Mouse (Mus musculus): ENCODE measurements around the gene Aaas. TPM values are rescaled to one million over a fixed set of nuclear protein-coding genes. Genes with fewer than 3 reads are reported as not detected.
"Not testable (repeated sequence)": the region's sequence is repeated elsewhere in the genome, so short reads cannot be mapped to it uniquely, and the experiment has no call there.

Aaas gene
- polyA plus RNA-seq, 1 experiment from 2014 or later: 103 TPM

DNA sequence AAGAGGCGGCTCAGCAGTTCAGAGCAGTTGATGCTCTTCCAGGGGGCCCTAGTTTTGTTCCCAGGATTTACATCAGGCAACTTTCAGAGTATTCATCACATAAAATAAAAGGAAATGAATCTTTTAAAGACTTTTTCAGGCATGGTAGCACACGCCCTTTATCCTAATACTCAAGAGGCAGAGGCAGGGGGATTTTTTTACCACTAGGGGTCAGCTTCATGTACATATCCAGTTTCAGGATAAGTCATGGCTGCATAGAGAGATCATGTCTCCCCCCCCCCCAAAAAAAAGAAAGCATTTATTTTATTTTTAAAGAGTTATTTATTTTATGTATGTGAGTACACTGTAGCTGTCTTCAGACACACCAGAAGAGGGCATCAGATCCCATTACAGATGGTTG is 3.4 kb upstream of the Aaas start:
- no peak for DNase-seq (ENCODE audit: low spot score)
- no peak overlapping the region for H3K4me2 ChIP-seq (ENCODE audit: low read depth, low read length, severe bottlenecking)
- peaks cover 35% of the 10 kb centered on the region for H3K4me1 ChIP-seq (replicated peaks; ENCODE audit: control insufficient read depth, insufficient read depth, low read length)
- H3K27ac ChIP-seq (ENCODE audit: low read depth, low read length): no peak overlapping the region
- H3K36me3 ChIP-seq (ENCODE audit: control insufficient read depth, insufficient read depth, low read length): no peaks in the 10 kb centered on the region
- no peak for ATAC-seq (replicated peaks; ENCODE audit: low FRiP score)
- H3K9ac ChIP-seq (ENCODE audit: low read length): no peak overlapping the region
- H3K4me3 ChIP-seq (ENCODE audit: low read depth, low read length): no peak overlapping the region
- H3K9me3 ChIP-seq (ENCODE audit: control insufficient read depth, low read length): no peaks in the 10 kb centered on the region
- peaks cover 20% of the 10 kb centered on the region for H3K27me3 ChIP-seq (ENCODE audit: control insufficient read depth, insufficient read depth, low read length)
- WGBS: 84% methylated on average over 2 of the region's 2 CpGs

DNA sequence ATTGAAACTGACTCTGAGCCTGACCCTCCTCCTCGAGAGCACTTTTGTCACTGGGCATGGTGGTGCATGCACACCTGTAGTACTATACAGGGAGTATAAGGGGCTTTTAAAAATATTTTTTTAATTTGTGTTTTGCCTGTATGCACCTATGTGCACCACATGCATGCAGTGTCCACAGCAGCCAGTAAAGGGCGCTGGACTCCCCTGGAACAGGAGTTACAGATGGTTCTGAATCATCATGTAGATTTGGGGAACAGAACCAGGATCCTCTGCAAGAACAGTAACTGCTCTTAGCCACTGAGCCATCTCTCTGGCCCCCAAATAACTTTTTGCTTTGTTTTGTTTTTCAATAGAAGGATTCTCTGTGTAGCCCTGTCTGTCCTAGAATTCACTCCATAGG is 1.6 kb upstream of the Aaas start:
- Histone ChIP-seq H3K27ac (ENCODE audit: low read depth, low read length) (no peak overlapping the region), H3K36me3 (ENCODE audit: control insufficient read depth, insufficient read depth, low read length) (no peaks in the 10 kb centered on the region), H3K9ac (ENCODE audit: low read length) (no peak overlapping the region), H3K27me3 (ENCODE audit: control insufficient read depth, insufficient read depth, low read length) (peaks cover 4% of the 10 kb centered on the region), H3K4me2 (ENCODE audit: low read depth, low read length, severe bottlenecking) (no peak overlapping the region), H3K9me3 (ENCODE audit: control insufficient read depth, low read length) (no peaks in the 10 kb centered on the region), H3K4me1 (replicated peaks; ENCODE audit: control insufficient read depth, insufficient read depth, low read length) (peaks cover 25% of the 10 kb centered on the region), H3K4me3 (ENCODE audit: low read depth, low read length) (no peak overlapping the region)
- ATAC-seq (replicated peaks; ENCODE audit: low FRiP score) (no peak), DNase-seq (ENCODE audit: low spot score) (no peak)
- 62% methylated on average over 2 of the region's 2 CpGs for WGBS

DNA sequence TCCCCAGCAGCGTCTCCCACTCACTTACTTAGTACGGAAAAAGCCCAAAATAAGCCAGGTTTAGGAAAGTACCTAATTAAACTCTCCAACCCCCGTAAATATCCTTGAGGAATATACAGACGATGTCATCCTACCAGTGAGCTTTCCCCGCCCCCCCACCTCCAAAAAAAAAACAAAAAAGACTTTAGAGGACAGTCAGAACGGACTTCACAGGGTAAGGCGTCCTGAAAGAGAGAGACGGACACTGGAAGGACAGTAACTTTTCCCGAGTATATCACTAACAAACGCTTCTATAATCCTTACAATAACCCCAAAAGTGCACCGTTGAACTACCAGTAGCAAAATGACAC is 346 bp upstream of the Aaas start:
- H3K9ac ChIP-seq (ENCODE audit: low read length): peak overlapping the region; percentile 79
- H3K4me1 ChIP-seq (replicated peaks; ENCODE audit: control insufficient read depth, insufficient read depth, low read length): peaks cover 16% of the 10 kb centered on the region
- H3K27me3 ChIP-seq (ENCODE audit: control insufficient read depth, insufficient read depth, low read length): no peaks in the 10 kb centered on the region
- no peak overlapping the region for H3K27ac ChIP-seq (ENCODE audit: low read depth, low read length)
- H3K4me2 ChIP-seq (ENCODE audit: low read depth, low read length, severe bottlenecking): peak overlapping the region; percentile 77
- no peak for DNase-seq (ENCODE audit: low spot score)
- peaks cover 1% of the 10 kb centered on the region; the same call in 1 of the 2 replicates for H3K36me3 ChIP-seq (ENCODE audit: control insufficient read depth, insufficient read depth, low read length)
- 8% methylated on average over 11 of the region's 11 CpGs for WGBS
- peak overlapping the region; percentile 65 for H3K4me3 ChIP-seq (ENCODE audit: low read depth, low read length)
- no peaks in the 10 kb centered on the region for H3K9me3 ChIP-seq (ENCODE audit: control insufficient read depth, low read length)
- peak; percentile 32; the same call in 1 of the 2 replicates for ATAC-seq (replicated peaks; ENCODE audit: low FRiP score)

DNA sequence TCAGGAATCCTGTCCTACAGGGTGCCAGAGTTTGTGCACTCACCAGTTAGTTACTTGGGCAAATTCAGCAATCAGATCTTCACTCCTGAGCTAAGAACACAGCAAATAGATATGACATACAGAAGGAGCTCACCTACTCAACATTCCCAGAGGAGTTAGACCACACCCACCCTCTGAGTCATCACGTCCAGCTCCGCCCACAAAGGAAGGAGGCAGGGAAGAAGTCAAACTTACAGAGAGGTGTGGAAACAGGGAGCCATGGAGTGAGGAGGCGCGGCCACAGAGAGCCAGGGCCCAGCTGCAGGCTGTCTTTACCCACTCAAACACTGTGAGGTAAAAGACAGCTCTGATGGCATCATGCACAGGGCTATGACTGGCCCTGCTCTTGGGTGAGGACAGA is 4.1 kb downstream of the Aaas start:
- no peak overlapping the region for H3K9ac ChIP-seq (ENCODE audit: low read length)
- peaks cover 8% of the 10 kb centered on the region; the same call in 1 of the 2 replicates for H3K4me1 ChIP-seq (replicated peaks; ENCODE audit: control insufficient read depth, insufficient read depth, low read length)
- DNase-seq (ENCODE audit: low spot score) (no peak), ATAC-seq (replicated peaks; ENCODE audit: low FRiP score) (no peak)
- H3K4me3 ChIP-seq (ENCODE audit: low read depth, low read length): no peak overlapping the region
- H3K27ac ChIP-seq (ENCODE audit: low read depth, low read length): no peak overlapping the region
- H3K36me3 ChIP-seq (ENCODE audit: control insufficient read depth, insufficient read depth, low read length): peaks cover 3% of the 10 kb centered on the region
- 73% methylated on average over 4 of the region's 4 CpGs for WGBS
- H3K27me3 ChIP-seq (ENCODE audit: control insufficient read depth, insufficient read depth, low read length): no peaks in the 10 kb centered on the region
- H3K4me2 ChIP-seq (ENCODE audit: low read depth, low read length, severe bottlenecking): no peak overlapping the region
- H3K9me3 ChIP-seq (ENCODE audit: control insufficient read depth, low read length): no peaks in the 10 kb centered on the region

DNA sequence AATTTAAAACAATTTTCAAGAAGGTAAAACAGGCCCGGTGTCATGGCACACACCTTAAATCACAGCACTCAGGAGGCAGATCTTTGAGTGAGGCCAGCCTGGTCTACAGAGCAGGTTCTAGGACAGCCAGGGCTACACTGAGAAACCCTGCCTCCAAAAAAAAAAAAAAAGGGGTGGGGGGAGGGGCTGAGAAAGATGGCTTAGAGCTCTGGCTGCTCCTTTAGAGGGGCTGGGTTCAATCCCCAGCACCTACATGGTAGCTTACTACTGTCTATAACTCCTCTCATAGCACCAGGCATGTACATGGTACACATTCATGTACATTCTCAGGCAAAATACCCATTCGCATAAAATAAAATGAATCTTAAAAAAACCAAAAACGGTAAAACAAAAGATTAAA is 6.1 kb downstream of the Aaas start:
- Histone ChIP-seq H3K4me1 (replicated peaks; ENCODE audit: control insufficient read depth, insufficient read depth, low read length) (peaks cover under 1% of the 10 kb centered on the region; the same call in 1 of the 2 replicates), H3K36me3 (ENCODE audit: control insufficient read depth, insufficient read depth, low read length) (peaks cover 3% of the 10 kb centered on the region), H3K9ac (ENCODE audit: low read length) (no peak overlapping the region), H3K27ac (ENCODE audit: low read depth, low read length) (no peak overlapping the region), H3K27me3 (ENCODE audit: control insufficient read depth, insufficient read depth, low read length) (no peaks in the 10 kb centered on the region), H3K9me3 (ENCODE audit: control insufficient read depth, low read length) (no peaks in the 10 kb centered on the region), H3K4me3 (ENCODE audit: low read depth, low read length) (no peak overlapping the region), H3K4me2 (ENCODE audit: low read depth, low read length, severe bottlenecking) (no peak overlapping the region)
- 96% methylated on average over 3 of the region's 3 CpGs for WGBS
- no peak for ATAC-seq (replicated peaks; ENCODE audit: low FRiP score)
- no peak for DNase-seq (ENCODE audit: low spot score)

DNA sequence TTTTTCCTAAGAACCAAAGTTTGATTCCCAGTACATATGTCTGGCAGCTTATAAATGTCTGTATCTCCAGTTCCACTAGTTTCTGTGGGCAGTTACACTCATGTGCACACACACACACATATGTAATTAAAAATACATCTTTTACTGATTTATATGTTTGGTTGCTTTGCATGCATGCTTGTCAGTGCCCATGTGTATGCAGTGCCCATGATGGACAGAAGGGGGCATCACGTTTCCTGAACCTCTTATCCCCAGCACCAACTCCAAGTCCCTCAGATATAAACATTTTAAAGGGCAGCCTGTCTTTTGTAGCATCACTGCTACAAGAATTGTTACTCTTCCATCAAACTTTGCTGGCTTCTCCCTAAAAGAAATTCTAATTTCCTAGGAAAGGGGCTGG is 9.0 kb downstream of the Aaas start:
- H3K36me3 ChIP-seq (ENCODE audit: control insufficient read depth, insufficient read depth, low read length): peaks cover 15% of the 10 kb centered on the region

DNA sequence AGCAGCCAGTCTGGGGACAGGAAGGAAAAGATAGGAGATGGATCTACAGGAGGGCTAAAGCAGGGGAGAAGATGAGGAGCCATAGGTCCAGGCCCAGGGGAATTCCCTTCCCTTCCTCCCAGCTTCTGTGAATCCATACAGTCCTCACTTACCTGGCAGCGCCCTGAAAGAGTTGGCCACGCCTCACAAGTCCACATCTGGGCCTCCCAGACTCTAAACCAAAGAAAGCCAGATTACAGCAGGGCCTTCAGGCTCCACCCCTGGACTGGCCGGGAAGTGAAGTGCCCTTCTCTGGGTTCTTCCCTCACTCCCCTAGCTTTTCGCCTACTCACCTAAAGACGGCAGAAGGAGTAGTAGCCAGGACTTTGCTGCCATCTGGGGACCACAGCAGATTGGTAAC is 11.0 kb downstream of the Aaas start:
- Histone ChIP-seq H3K4me3 (ENCODE audit: low read depth, low read length) (no peak overlapping the region), H3K9me3 (ENCODE audit: control insufficient read depth, low read length) (no peaks in the 10 kb centered on the region), H3K4me2 (ENCODE audit: low read depth, low read length, severe bottlenecking) (no peak overlapping the region), H3K9ac (ENCODE audit: low read length) (no peak overlapping the region), H3K27ac (ENCODE audit: low read depth, low read length) (no peak overlapping the region), H3K27me3 (ENCODE audit: control insufficient read depth, insufficient read depth, low read length) (no peaks in the 10 kb centered on the region), H3K36me3 (ENCODE audit: control insufficient read depth, insufficient read depth, low read length) (peaks cover 12% of the 10 kb centered on the region; the same call in 1 of the 2 replicates), H3K4me1 (replicated peaks; ENCODE audit: control insufficient read depth, insufficient read depth, low read length) (no peaks in the 10 kb centered on the region)
- DNase-seq (ENCODE audit: low spot score) (no peak), ATAC-seq (replicated peaks; ENCODE audit: low FRiP score) (no peak)
- 67% methylated on average over 5 of the region's 5 CpGs for WGBS

More for the DNA sequence above, 9.0 kb downstream of the Aaas start:
- no peak overlapping the region for H3K4me2 ChIP-seq (ENCODE audit: low read depth, low read length, severe bottlenecking)
- no peak overlapping the region for H3K27ac ChIP-seq (ENCODE audit: low read depth, low read length)
- H3K4me1 ChIP-seq (replicated peaks; ENCODE audit: control insufficient read depth, insufficient read depth, low read length): no peaks in the 10 kb centered on the region
- no peaks in the 10 kb centered on the region for H3K27me3 ChIP-seq (ENCODE audit: control insufficient read depth, insufficient read depth, low read length)
- no peak overlapping the region for H3K4me3 ChIP-seq (ENCODE audit: low read depth, low read length)
- 8% methylated on average over 1 of the region's 1 CpGs for WGBS
- no peak for DNase-seq (ENCODE audit: low spot score)
- ATAC-seq (replicated peaks; ENCODE audit: low FRiP score): no peak
- H3K9ac ChIP-seq (ENCODE audit: low read length): no peak overlapping the region
- H3K9me3 ChIP-seq (ENCODE audit: control insufficient read depth, low read length): no peaks in the 10 kb centered on the region

DNA sequence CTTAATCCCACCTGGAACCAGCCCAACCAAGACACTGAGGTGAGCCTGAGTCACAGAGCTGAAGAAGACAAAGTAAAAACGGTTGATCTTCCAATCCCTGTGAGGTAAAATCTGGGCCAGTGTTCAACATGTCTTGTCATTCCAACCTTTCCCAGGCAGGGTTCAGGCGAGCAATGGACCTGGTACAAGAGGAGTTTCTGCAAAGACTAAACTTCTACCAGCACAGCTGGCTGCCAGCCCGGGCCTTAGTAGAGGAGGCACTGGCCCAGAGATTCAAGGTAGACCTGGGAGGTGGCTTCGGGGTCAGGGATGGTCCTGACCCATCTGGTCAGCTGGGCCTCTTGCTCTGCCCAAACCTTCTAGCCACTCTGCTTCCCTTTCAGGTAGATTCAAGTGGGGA is 13.6 kb downstream of the Aaas start:
- DNase-seq (ENCODE audit: low spot score): no peak
- no peak for ATAC-seq (replicated peaks; ENCODE audit: low FRiP score)
- Histone ChIP-seq H3K27me3 (ENCODE audit: control insufficient read depth, insufficient read depth, low read length) (no peaks in the 10 kb centered on the region), H3K9me3 (ENCODE audit: control insufficient read depth, low read length) (no peaks in the 10 kb centered on the region), H3K36me3 (ENCODE audit: control insufficient read depth, insufficient read depth, low read length) (peaks cover 12% of the 10 kb centered on the region; the same call in 1 of the 2 replicates), H3K4me1 (replicated peaks; ENCODE audit: control insufficient read depth, insufficient read depth, low read length) (peaks cover 5% of the 10 kb centered on the region; the same call in 1 of the 2 replicates), H3K4me3 (ENCODE audit: low read depth, low read length) (no peak overlapping the region), H3K4me2 (ENCODE audit: low read depth, low read length, severe bottlenecking) (no peak overlapping the region), H3K9ac (ENCODE audit: low read length) (no peak overlapping the region), H3K27ac (ENCODE audit: low read depth, low read length) (no peak overlapping the region)
- 88% methylated on average over 4 of the region's 4 CpGs for WGBS

DNA sequence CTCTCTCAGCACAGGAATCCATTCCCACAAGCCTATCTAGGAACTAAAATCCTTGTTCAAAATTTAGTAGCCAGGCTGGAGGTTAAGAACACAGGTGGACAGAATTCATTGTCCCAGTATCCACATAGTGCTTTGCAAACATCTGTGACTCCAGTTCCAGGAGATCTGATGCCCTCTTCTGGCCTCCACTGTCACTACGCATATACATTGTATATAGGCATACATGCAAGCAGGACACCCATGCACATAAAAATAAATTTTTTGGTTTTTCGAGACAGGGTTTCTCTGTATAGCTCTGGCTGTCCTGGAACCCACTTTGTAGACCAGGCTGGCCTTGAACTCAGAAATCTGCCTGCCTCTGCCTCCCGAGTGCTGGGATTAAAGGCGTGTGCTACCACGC is 14.6 kb downstream of the Aaas start:
- H3K27ac ChIP-seq (ENCODE audit: low read depth, low read length); DNase-seq (ENCODE audit: low spot score): not testable (repeated sequence)
- WGBS: 89% methylated on average over 5 of the region's 5 CpGs

More for the DNA sequence above, 14.6 kb downstream of the Aaas start:
- H3K4me3 ChIP-seq (ENCODE audit: low read depth, low read length); H3K4me1 ChIP-seq (replicated peaks; ENCODE audit: control insufficient read depth, insufficient read depth, low read length); ATAC-seq (replicated peaks; ENCODE audit: low FRiP score); H3K27me3 ChIP-seq (ENCODE audit: control insufficient read depth, insufficient read depth, low read length); H3K9ac ChIP-seq (ENCODE audit: low read length); H3K4me2 ChIP-seq (ENCODE audit: low read depth, low read length, severe bottlenecking); H3K9me3 ChIP-seq (ENCODE audit: control insufficient read depth, low read length): not testable (repeated sequence)
- H3K36me3 ChIP-seq (ENCODE audit: control insufficient read depth, insufficient read depth, low read length): peaks cover 12% of the 10 kb centered on the region; the same call in 1 of the 2 replicates
